Mouse (Mus musculus): ENCODE data around the gene Itga5.

The Itga5 gene

GRCm38 (mm10) chr15:103339961-103340337, 26.6 kb downstream of the Itga5 start, which contains the start of gene Zfp385a:
Gene Zfp385a, minus strand, starts transcription at chr15:103340093.
- peak; percentile 57 for DNase-seq (ENCODE audit: low spot score)

- no peak for DNase-seq (ENCODE audit: low spot score)
These were observed 27.2 kb downstream of the Itga5 start for GRCm38 (mm10) chr15:103339166-103339960.

DNA sequence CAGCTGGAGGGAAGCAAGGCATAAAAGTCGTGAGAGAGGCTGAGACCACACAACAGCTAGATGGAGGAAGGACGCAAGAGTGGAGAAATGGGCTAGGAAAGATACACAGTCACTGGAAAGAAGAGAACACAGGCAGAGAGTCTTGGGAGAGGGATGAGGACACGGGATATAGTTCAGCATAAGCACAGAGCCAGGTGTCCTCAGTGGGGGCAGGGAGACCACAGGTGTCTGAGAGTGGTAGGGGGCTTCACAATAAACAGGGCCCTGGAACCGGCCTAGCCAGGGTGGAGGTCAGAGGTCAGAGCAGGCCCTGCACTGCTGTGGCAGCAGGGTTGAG, 27.8 kb downstream of the Itga5 start:
- DNase-seq (ENCODE audit: low spot score): no peak

GRCm38 (mm10) chr15:103336996-103337667, 29.4 kb downstream of the Itga5 start:
- no peak for DNase-seq (ENCODE audit: low spot score)

DNA sequence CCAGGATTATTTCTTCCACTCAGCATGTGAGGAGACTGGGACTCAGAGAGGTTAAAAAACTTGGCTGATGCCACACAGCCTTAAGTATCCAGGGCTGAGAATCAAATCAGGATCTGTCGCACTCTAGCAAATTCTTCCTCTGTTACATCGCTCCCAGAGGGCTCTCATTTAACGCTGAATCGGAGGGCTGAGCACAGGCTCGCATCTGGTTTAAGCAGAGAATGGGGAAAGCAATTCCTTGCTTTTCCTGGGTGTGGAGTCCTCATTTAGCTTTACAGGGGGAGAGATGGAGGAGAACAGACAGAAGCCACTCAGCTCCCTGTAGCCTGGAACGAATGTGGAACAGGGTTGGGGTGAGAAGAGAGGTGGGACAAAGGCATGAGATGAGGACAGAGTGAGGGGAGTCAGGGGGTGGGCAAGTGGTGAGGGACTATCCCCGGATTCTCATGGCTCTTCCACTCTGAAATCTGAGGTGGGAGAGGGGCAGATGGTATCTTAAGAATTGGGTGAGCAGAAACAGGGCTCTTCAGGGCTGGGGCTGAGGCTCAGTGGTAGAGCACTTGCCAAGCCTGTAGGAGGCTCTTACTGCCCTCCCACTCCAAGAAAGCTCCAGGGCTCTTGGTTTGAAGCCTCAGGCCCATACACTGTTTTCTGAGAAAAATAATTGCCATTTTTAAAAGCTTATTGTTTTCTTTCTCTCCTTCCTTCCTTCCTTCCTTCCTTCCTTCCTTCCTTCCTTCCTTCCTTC, 30.9 kb downstream of the Itga5 start:
- DNase-seq (ENCODE audit: low spot score): peak; percentile 46

DNA sequence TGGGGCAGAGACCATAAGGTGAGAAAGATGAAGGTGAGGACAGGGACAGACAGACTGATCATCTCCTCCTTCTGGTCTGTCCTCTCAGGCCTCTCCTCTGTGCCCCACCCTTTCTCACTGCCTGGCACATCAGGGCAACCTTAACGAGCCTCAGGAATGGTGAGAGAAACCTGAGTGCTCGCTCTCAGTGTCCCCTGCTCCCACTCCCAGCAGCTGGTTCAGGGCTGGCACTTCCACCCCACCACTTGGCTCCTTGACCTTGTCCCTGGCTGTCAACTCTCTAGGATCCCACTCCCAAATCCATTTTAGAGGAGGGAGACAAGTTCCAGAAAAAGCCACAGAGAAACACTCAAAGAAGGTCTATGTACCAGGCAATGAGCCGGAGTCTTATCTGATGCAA, 31.5 kb downstream of the Itga5 start:
- DNase-seq (ENCODE audit: low spot score): no peak

DNA sequence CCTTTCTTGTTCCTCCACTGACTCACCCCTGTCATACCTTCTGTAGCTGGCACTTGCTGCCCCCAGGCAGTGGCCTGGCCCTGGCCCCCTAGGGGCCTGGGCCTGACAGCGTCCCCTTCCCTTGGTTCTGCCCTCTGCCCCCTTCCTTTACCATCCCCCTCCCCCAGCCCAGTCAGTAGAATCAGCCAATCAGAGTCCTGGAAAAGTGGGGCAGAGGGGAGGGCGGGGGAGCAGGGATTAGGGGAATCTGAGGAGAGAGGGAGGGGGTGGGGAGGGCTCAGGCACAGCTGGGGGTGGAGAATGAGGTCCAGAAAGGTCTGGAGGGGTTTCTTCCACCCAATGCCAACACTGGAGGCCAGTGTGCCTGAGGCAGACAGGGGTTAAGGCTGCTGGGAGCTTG, 32.4 kb downstream of the Itga5 start:
- no peak for DNase-seq (ENCODE audit: low spot score)

DNA sequence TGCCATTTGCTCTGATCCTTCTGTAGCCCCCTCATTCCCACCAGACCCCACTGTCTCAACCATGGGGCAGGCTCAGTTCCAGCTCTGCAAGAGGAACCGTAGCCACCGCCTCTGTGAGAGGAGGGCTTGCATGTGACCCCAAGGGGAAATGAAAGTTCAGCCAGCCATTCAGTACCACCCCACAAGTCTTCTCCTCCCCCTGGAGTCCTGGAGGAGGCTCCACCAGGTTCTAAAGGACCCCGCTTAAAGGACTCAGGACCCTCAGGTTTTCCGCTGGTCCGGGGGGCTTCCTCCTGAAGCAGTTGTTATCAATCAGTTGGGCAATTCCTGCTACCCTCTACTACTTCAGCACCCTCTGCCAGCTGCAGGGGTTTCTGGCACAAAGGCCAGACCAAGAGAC, 32.8 kb downstream of the Itga5 start:
- DNase-seq (ENCODE audit: low spot score): no peak

DNA sequence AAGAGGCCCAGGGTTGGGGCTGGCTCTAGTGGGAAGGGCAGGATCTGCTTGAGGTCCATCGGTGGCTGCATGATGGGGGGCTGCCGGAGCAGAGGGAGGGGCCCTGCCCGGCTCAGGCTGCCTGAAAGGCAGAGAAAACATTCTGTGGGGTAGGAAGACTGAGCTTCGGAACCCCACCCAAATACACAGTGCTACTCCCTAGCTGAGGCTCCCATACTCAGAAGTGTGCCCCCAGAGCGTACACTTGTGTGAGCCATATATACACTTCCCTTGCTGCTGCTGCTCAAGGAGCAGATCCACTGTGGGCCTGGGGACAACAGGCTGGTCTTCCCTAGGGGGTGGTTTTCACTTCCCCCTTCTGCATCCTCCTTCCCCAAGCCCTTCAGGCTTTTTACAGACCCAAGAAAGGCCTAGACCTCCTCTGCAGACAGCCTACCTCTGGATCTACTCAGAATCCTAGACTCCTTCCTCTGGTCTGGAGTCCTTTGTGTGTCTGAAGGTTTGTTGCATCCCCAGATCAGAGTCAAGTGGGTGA, 33.4 kb downstream of the Itga5 start:
- no peak for DNase-seq (ENCODE audit: low spot score)

DNA sequence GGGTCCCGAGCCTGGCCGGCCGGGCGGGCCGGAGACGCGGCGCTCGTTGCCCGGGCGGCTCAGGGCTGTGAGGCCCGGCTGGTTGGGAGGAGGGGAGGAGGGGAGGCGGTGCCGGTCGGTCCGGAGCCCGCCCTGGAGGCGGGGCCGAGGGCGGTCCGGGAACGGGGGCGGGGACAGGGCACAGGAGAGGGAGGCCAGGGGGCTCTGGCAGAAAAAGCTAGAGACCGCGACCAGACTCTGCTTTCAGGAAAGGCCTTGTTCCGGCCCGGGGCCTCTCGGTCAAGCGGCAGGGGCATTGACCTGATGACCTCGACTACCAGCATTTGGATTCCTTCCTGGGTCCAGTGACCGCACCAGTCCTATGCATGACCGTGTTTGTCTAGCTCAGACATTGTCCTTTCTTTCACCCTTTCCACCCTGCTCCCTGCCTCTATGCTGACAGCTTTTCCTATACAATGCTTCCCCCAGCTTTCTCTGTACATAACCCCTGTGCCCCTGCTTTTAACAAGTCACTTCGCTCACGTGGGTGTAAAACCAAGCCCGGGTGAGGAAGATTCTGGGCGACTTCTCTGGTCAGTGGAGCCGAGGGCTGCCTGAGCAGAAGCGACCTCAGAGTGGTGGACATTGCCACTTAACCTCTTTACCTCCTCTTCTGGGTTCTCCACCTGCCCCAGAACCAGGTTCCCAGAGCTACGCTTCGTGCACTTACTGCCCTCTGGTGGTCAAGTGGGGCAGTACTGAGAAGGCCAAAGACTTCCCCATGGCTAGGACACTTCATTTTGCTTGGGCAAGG, 42.9 kb downstream of the Itga5 start:
- DNase-seq (ENCODE audit: low spot score): peak; percentile 92

DNA sequence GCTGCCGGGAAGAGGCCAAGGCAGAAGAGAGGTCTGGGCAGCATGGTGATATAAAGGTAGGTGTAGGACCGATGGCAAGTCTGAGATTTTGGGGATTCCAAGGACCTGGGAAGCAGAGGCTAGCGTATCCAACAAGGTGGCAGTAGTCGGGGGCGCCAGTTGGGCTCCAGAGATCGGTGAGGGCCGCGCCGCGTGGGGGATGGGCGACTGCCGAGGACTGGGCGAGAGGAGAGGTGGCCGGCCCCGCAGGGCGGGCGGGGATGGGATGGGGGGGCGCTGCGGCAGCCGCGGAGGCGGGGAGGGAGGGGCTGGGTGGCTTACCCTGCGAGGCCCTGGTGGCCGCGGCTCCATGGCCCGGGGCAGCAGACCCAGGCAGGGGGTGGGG, 43.5 kb downstream of the Itga5 start:
- DNase-seq (ENCODE audit: low spot score): no peak

DNA sequence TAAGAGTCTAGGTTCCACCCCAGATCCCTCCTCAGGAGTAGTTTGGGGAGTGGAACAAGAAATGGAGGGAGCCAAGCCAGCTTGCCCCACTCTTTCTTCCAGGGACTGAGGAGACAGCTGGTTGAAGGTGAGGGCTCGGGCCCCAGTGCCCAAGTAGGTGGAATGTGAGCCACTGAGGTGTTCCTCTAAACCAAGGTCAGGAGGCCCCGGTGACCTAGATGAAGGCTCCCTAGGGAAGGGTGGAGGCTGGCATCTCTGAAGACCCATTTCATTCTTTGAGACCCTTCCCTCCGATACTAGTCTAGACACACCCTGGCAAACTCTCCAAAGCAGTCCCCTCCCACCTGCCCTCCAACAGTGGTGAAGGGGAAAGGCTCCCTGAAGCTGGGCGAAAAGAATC, 44.2 kb downstream of the Itga5 start:
- DNase-seq (ENCODE audit: low spot score): no peak

GRCm38 (mm10) chr15:103321076-103321475, 45.5 kb downstream of the Itga5 start:
- DNase-seq (ENCODE audit: low spot score): peak; percentile 78

- DNase-seq (ENCODE audit: low spot score): no peak
These were observed 48.3 kb downstream of the Itga5 start for GRCm38 (mm10) chr15:103318201-103318816.

- DNase-seq (ENCODE audit: low spot score): no peak
These were observed 48.8 kb downstream of the Itga5 start for GRCm38 (mm10) chr15:103317731-103318130.

- DNase-seq (ENCODE audit: low spot score): no peak
These were observed 49.4 kb downstream of the Itga5 start for GRCm38 (mm10) chr15:103317120-103317519.

- DNase-seq (ENCODE audit: low spot score): peak; percentile 46
These were observed 50.4 kb downstream of the Itga5 start for GRCm38 (mm10) chr15:103315979-103316776.

GRCm38 (mm10) chr15:103315011-103315502, 51.5 kb downstream of the Itga5 start:
- peak; percentile 44 for DNase-seq (ENCODE audit: low spot score)

- no peak for DNase-seq (ENCODE audit: low spot score)
These were observed 52.4 kb downstream of the Itga5 start for GRCm38 (mm10) chr15:103314181-103314580.

GRCm38 (mm10) chr15:103313495-103314095, 53.0 kb downstream of the Itga5 start:
- peak; percentile 86 for DNase-seq (ENCODE audit: low spot score)

All from MN1 (cell line).